Mouse (Mus musculus) hindbrain, embryonic 16.5 days (tissue): ENCODE measurements around the gene Camkmt. TPM values are rescaled to one million over a fixed set of nuclear protein-coding genes. Genes with fewer than 3 reads are reported as not detected.

ENCODE experiments used
- ATAC-seq: fragments of 200-750 bp; cut with Nextera tagmentation; 2 replicates; pipeline ENCODE4 v1.8.0; 2017; ENCODE audit warnings: moderate TSS enrichment, moderate library complexity
- H3K27ac ChIP-seq: fragments of 300-500 bp; sonication (generic); 2 replicates; pipeline ENCODE4 v1.5.1; 2014; ENCODE audit warnings: low read depth, mild to moderate bottlenecking, control low read depth, low read length, moderate library complexity
- H3K27me3 ChIP-seq: fragments of 300-500 bp; sonication (generic); replicated peaks from 2 replicates; pipeline ENCODE4 v1.6.1; 2014; ENCODE audit warnings: low read length; ENCODE audit not compliant: control insufficient read depth, insufficient read depth
- H3K36me3 ChIP-seq: fragments of 300-500 bp; sonication (generic); 2 replicates; pipeline ENCODE4 v1.6.1; 2014; ENCODE audit warnings: mild to moderate bottlenecking, low read length, moderate library complexity, mixed read lengths; ENCODE audit not compliant: control insufficient read depth, insufficient read depth
- H3K4me1 ChIP-seq: fragments of 300-500 bp; sonication (generic); 2 replicates; pipeline ENCODE4 v1.6.1; 2014; ENCODE audit warnings: low read depth, low read length; ENCODE audit not compliant: control insufficient read depth, insufficient read depth
- H3K4me2 ChIP-seq: fragments of 300-500 bp; sonication (generic); 2 replicates; pipeline ENCODE4 v1.6.1; 2014; ENCODE audit warnings: mild to moderate bottlenecking, low read length, control low read depth, moderate library complexity
- H3K4me3 ChIP-seq: fragments of 300-500 bp; sonication (generic); 2 replicates; pipeline ENCODE4 v1.5.1; 2014; ENCODE audit warnings: mild to moderate bottlenecking, low read length, control low read depth, moderate library complexity
- H3K9ac ChIP-seq: fragments of 300-500 bp; sonication (generic); 2 replicates; pipeline ENCODE4 v1.6.1; 2014; ENCODE audit warnings: low read depth, mild to moderate bottlenecking, control low read depth, low read length, moderate library complexity
- H3K9me3 ChIP-seq: fragments of 300-500 bp; sonication (generic); 2 replicates; pipeline ENCODE4 v1.6.1; 2014; ENCODE audit warnings: mild to moderate bottlenecking, low read length, moderate library complexity; ENCODE audit not compliant: control insufficient read depth
- WGBS: fragments of 180-500 bp; shearing (Covaris S2); extraction: QIAGEN DNeasy Blood & Tissue Kit; methylation state at CpG from one replicate; pipeline ENCODE4 v1.1.7; 2014; 5-methylcytosine and 5-hydroxymethylcytosine counted together
- polyA plus RNA-seq: library from polyadenylated mRNA; unstranded; fragments of >200 nt; fragmentation: Nextera tagmentation; extraction: Ambion mirVana; gene quantifications from 2 replicates; pipeline ENCODE4 v1.2.1, GENCODE M21; 2015

Gene Camkmt
- polyA plus RNA-seq, 1 experiment from 2014 or later, result 22.9 TPM

DNA sequence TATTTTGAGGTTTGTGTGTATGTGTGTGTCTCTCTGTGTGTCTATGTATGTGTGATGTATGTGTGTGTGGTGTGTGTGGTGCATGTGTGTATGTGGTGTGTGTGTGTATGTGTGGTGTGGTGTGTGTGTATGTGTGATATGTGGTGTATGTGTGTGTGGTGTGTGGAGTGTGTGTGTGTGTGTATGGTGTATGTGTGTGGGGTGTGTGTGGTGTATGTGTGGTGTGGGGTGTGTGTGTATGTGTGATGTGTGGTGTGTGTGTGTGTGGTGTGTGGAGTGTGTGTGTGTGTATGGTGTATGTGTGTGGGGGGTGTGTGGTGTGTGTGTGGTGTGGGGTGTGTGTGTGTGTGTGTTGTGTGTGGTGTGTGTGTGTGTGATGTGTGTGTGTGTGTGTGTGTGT is 414.5 kb downstream of the Camkmt start:
- ATAC-seq, result no peak
- H3K9ac ChIP-seq, result no peak overlapping the region
- H3K4me1 ChIP-seq, result no peaks in the 10 kb centered on the region
- no peak overlapping the region for H3K4me2 ChIP-seq
- no peak overlapping the region for H3K4me3 ChIP-seq
- no peak overlapping the region for H3K27ac ChIP-seq
- H3K9me3 ChIP-seq, result no peaks in the 10 kb centered on the region
- no peaks in the 10 kb centered on the region for H3K27me3 ChIP-seq
- no peaks in the 10 kb centered on the region for H3K36me3 ChIP-seq

DNA sequence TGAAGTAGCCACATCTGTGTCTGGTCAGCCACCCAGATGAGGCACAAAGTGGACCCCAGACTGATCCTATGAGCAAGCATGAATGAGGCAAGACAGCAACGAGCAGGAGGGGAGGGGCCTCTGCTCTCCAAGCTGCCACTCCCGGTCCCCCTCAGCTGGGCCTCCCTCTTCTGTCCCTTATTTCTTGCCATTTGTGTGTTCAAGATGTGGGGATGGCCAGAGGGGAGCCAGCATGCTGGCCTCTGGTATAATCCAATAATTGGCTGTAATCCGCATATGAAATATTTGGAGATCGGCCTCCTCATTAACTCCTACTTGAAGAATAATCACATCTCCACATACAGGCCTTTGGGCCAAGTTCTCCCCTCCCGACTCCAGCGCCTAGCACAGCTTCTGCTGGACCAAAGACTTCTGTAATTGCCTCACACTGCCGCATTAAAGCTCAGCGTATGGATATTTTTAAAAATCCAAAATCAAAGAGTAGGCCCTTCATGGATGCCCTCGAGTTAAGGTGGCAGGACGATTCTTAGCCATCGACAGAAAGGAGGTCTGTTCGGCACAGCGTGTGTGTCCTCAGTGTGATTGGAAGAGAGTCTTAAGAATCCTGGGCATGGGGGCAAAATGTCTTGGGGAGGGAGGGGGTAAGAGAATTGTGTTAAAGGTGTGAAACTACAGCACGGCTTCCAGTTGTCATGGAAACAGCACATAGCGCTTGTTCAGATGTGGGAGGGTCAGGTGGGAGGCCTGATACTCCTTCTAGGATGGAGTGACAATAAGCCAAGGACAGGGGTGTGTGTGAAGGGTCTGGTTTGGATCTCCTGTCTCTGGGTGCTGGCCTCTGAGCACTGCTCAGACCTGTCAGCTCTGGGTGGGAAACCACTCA is 416.1 kb downstream of the Camkmt start:
- Histone ChIP-seq H3K4me3 (no peak overlapping the region), H3K9me3 (no peaks in the 10 kb centered on the region), H3K4me2 (no peak overlapping the region), H3K4me1 (no peaks in the 10 kb centered on the region), H3K9ac (no peak overlapping the region), H3K27me3 (no peaks in the 10 kb centered on the region), H3K27ac (no peak overlapping the region), H3K36me3 (no peaks in the 10 kb centered on the region)
- no peak for ATAC-seq
- 73% methylated on average over 15 of the region's 15 CpGs for WGBS

DNA sequence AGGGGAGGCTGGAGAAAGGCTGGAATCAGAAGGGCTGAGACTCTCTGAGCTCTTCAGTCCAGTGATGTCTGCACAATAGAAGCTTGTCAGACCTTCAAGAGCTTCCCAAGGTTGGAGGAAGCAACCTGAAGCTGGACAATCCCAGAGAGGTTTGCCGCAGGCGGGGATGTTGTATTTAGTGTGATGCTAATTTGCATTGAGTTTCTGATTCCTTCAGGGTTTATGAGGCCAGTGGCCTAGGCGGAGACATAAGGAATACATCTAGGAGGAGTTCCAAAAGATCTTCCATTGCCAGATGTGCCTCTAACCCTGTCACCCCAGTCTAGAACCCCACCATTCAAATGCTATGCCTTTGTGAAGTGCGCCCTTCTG is 416.7 kb downstream of the Camkmt start:
- H3K36me3 ChIP-seq, result no peaks in the 10 kb centered on the region
- no peak overlapping the region for H3K4me3 ChIP-seq
- no peak overlapping the region for H3K27ac ChIP-seq
- WGBS, result 86% methylated on average over 4 of the region's 4 CpGs
- no peak overlapping the region for H3K4me2 ChIP-seq
- ATAC-seq, result no peak
- no peak overlapping the region for H3K9ac ChIP-seq
- H3K27me3 ChIP-seq, result no peaks in the 10 kb centered on the region
- no peaks in the 10 kb centered on the region for H3K9me3 ChIP-seq
- no peaks in the 10 kb centered on the region for H3K4me1 ChIP-seq

Other genes with a start within 250 kb of the Camkmt start
- 72.8 and 74.5 TPM in 2 replicates for gene Ppm1b, start 133.8 kb upstream of the Camkmt start, polyA plus RNA-seq
- gene Slc3a1, start 62.2 kb upstream of the Camkmt start, polyA plus RNA-seq, result 0.09 and 0.17 TPM in 2 replicates
- 131 and 151 TPM in 2 replicates for gene Prepl, start 311 bp upstream of the Camkmt start, polyA plus RNA-seq